Comparison of ENCODE assay signal across 10 mouse cellular contexts in the genomic region with DNA sequence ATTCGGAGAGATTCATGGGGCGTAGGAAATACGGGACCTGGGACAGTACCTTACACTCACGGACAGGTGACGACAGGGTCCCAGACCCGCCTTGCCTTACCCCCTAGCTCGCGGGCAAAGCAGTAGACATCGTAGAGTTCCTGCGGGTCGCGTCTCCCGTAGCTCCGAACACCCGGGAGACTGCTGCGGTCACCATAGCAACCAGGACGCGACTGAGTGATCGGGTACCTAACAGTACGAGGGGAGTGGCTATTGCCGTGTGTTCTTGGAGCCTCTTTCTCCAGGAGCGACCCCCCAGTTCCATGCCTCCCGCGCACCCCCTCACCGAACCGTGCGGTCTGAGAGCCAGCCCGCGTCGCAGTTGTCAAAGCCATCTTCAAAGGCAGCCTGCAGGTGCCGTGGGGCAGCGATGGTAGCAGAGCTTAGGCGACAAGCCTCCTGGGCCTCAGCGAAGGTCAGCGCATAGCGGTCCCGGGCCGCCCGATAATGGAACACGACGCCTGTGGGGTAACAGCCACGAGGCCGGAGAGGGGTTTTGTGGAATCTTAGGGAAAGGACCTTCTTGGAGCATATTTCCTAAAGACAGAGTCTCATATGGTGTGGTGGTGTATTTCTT. TPM values are rescaled to one million over a fixed set of nuclear protein-coding genes. Genes with fewer than 3 reads are reported as not detected.
DNase-seq lines count a peak whose midpoint lies in the region; ATAC-seq and TF ChIP-seq lines count a peak whose summit lies in the region.
"Had no signal": no experiment of that assay in that cellular context is flagged by ENCODE, and none has a peak within 500 bp of the region (broad histone marks: within the 10 kb centered on the region; RNA-seq: fewer than 3 reads in every experiment).

No protein-coding gene starts in this region.

- H3K27me3 ChIP-seq in forebrain, embryonic 11.5 days (ENCODE audit: control insufficient read depth, insufficient read depth, low read length), result peaks cover 38% of the 10 kb centered on the region
- peaks cover 99% of the 10 kb centered on the region for H3K27me3 ChIP-seq in limb, embryonic 12.5 days
- peaks cover 13% of the 10 kb centered on the region; the same call in 1 of the 2 replicates for H3K27me3 ChIP-seq in stomach, postnatal 0 days (ENCODE audit: control insufficient read depth, insufficient read depth, low read length)

- no peak for TF ChIP-seq EP300 in stomach, postnatal 0 days (optimal IDR thresholded peaks at IDR 0.05)

- no peak for TF ChIP-seq CTCF in stomach, postnatal 0 days (IDR thresholded peaks at IDR 0.05; ENCODE audit: low read depth)

- peak; percentile 37 for DNase-seq in right cerebral cortex, postnatal 4 days
- no peak for DNase-seq in right cerebral cortex, postnatal 14 days
- DNase-seq in forebrain, embryonic 11.5 days (ENCODE audit: low spot score), result no peak
- peak; percentile 36 for DNase-seq in retina, embryonic 14.5 days (ENCODE audit: low spot score)
- no peak for DNase-seq in lung, postnatal 10 days
- DNase-seq in right cerebral cortex, postnatal 25 days, result no peak
- no peak for DNase-seq in stomach, postnatal 0 days (ENCODE audit: low spot score)
- DNase-seq: cerebellum, postnatal 36 days; lung, adult 2 months had no signal

- no peak overlapping the region for H3K9ac ChIP-seq in forebrain, embryonic 11.5 days (ENCODE audit: low read length)
- no peak overlapping the region for H3K9ac ChIP-seq in limb, embryonic 12.5 days (replicated peaks)
- no peak overlapping the region for H3K9ac ChIP-seq in stomach, postnatal 0 days (ENCODE audit: low read length)

- peaks cover 6% of the 10 kb centered on the region for H3K4me1 ChIP-seq in forebrain, embryonic 11.5 days (replicated peaks; ENCODE audit: control insufficient read depth, insufficient read depth, low read length)
- H3K4me1 ChIP-seq in limb, embryonic 12.5 days (replicated peaks), result peaks cover 6% of the 10 kb centered on the region
- H3K4me1 ChIP-seq in stomach, postnatal 0 days (replicated peaks; ENCODE audit: control insufficient read depth, insufficient read depth), result no peaks in the 10 kb centered on the region

- H3K27ac ChIP-seq in forebrain, embryonic 11.5 days (ENCODE audit: low read depth, low read length), result no peak overlapping the region
- no peak overlapping the region for H3K27ac ChIP-seq in limb, embryonic 12.5 days
- H3K27ac ChIP-seq in stomach, postnatal 0 days (replicated peaks), result no peak overlapping the region

- H3K9me3 ChIP-seq in forebrain, embryonic 11.5 days (ENCODE audit: control insufficient read depth, low read length), result no peaks in the 10 kb centered on the region
- no peaks in the 10 kb centered on the region for H3K9me3 ChIP-seq in limb, embryonic 12.5 days
- H3K9me3 ChIP-seq in stomach, postnatal 0 days (ENCODE audit: control insufficient read depth, low read length), result no peaks in the 10 kb centered on the region

- peak overlapping the region; percentile 5; the same call in 1 of the 2 replicates for H3K4me3 ChIP-seq in forebrain, embryonic 11.5 days (ENCODE audit: low read depth, low read length)
- 0 out of 2 replicates have a peak overlapping the region, but pooled peaks have one; percentile 13 for H3K4me3 ChIP-seq in limb, embryonic 12.5 days (replicated peaks)
- H3K4me3 ChIP-seq in stomach, postnatal 0 days (ENCODE audit: low read depth, low read length), result no peak overlapping the region

- WGBS in forebrain, embryonic 11.5 days, result 7% methylated on average over 43 of the region's 43 CpGs
- WGBS in limb, embryonic 12.5 days, result 8% methylated on average over 43 of the region's 43 CpGs
- 8% methylated on average over 43 of the region's 43 CpGs for WGBS in stomach, postnatal 0 days

- H3K4me2 ChIP-seq in forebrain, embryonic 11.5 days (ENCODE audit: low read depth, low read length, severe bottlenecking), result 0 out of 2 replicates have a peak overlapping the region, but pooled peaks have one; percentile 8
- H3K4me2 ChIP-seq in limb, embryonic 12.5 days, result no peak overlapping the region; the same call in 1 of the 2 replicates
- no peak overlapping the region for H3K4me2 ChIP-seq in stomach, postnatal 0 days (replicated peaks; ENCODE audit: low read depth)

- no peaks in the 10 kb centered on the region; the same call in 1 of the 2 replicates for H3K36me3 ChIP-seq in forebrain, embryonic 11.5 days (ENCODE audit: control insufficient read depth, insufficient read depth, low read length)
- H3K36me3 ChIP-seq in limb, embryonic 12.5 days, result no peaks in the 10 kb centered on the region
- no peaks in the 10 kb centered on the region for H3K36me3 ChIP-seq in stomach, postnatal 0 days (ENCODE audit: control insufficient read depth, insufficient read depth, low read length)

- no peak for ATAC-seq in forebrain, embryonic 11.5 days (replicated peaks; ENCODE audit: low FRiP score)
- no peak for ATAC-seq in limb, embryonic 12.5 days (ENCODE audit: insufficient number of reproducible peaks, insufficient read depth, low FRiP score, low TSS enrichment, low read depth)
- ATAC-seq in stomach, postnatal 0 days (ENCODE audit: low FRiP score, low TSS enrichment), result no peak

RNA-seq across cellular contexts. Expression of gene Ncan, which starts 8.2 kb away (rescaled TPM):
- polyA plus RNA-seq in forebrain, embryonic 11.5 days (2014; fragmentation: Nextera tagmentation; extraction: Ambion mirVana), result 51.5 and 60.4 TPM in 2 replicates
- polyA plus RNA-seq in limb, embryonic 12.5 days (2016; fragmentation: Nextera tagmentation; extraction: Ambion mirVana), result 0.56 and 1.1 TPM in 2 replicates
- 0.17 and 0.27 TPM in 2 replicates for polyA plus RNA-seq in stomach, postnatal 0 days (2015; fragmentation: Nextera tagmentation; extraction: Ambion mirVana)

RNA-seq across cellular contexts. Expression of gene Nr2c2ap, which starts 18.6 kb away (rescaled TPM):
- polyA plus RNA-seq in forebrain, embryonic 11.5 days (2014; fragmentation: Nextera tagmentation; extraction: Ambion mirVana), result 20.7 and 23.9 TPM in 2 replicates
- polyA plus RNA-seq in limb, embryonic 12.5 days (2016; fragmentation: Nextera tagmentation; extraction: Ambion mirVana), result 21.4 and 22.7 TPM in 2 replicates
- polyA plus RNA-seq in stomach, postnatal 0 days (2015; fragmentation: Nextera tagmentation; extraction: Ambion mirVana), result 31.9 and 33.6 TPM in 2 replicates

RNA-seq across cellular contexts. Expression of gene Rfxank, which starts 26.4 kb away (rescaled TPM):
- polyA plus RNA-seq in forebrain, embryonic 11.5 days (2014; fragmentation: Nextera tagmentation; extraction: Ambion mirVana), result 15.2 and 17.6 TPM in 2 replicates
- 26.6 and 28.4 TPM in 2 replicates for polyA plus RNA-seq in limb, embryonic 12.5 days (2016; fragmentation: Nextera tagmentation; extraction: Ambion mirVana)
- polyA plus RNA-seq in stomach, postnatal 0 days (2015; fragmentation: Nextera tagmentation; extraction: Ambion mirVana), result 8.9 and 9.8 TPM in 2 replicates

RNA-seq across cellular contexts. Expression of gene Borcs8, which starts 26.8 kb away (rescaled TPM):
- 40.5 and 41.9 TPM in 2 replicates for polyA plus RNA-seq in forebrain, embryonic 11.5 days (2014; fragmentation: Nextera tagmentation; extraction: Ambion mirVana)
- 44.7 and 47.6 TPM in 2 replicates for polyA plus RNA-seq in limb, embryonic 12.5 days (2016; fragmentation: Nextera tagmentation; extraction: Ambion mirVana)
- 30.1 and 30.5 TPM in 2 replicates for polyA plus RNA-seq in stomach, postnatal 0 days (2015; fragmentation: Nextera tagmentation; extraction: Ambion mirVana)

RNA-seq across cellular contexts. Expression of gene Mef2b, which starts 27.0 kb away (rescaled TPM):
- 0.67 and 1.1 TPM in 2 replicates for polyA plus RNA-seq in forebrain, embryonic 11.5 days (2014; fragmentation: Nextera tagmentation; extraction: Ambion mirVana)
- polyA plus RNA-seq in limb, embryonic 12.5 days (2016; fragmentation: Nextera tagmentation; extraction: Ambion mirVana), result 0.49 and 1.1 TPM in 2 replicates
- polyA plus RNA-seq in stomach, postnatal 0 days (2015; fragmentation: Nextera tagmentation; extraction: Ambion mirVana), result 0.10 TPM in 1 of 2 replicates, not detected in the other

Comparison
In these comparisons a context has a peak if more than half of its experiments do, and no peak if none do; other contexts are left out.
1. DNase-seq: peak in right cerebral cortex, postnatal 4 days (single experiment) and retina, embryonic 14.5 days (single experiment); none in right cerebral cortex, postnatal 14 days (single experiment), forebrain, embryonic 11.5 days (single experiment), lung, postnatal 10 days (single experiment), right cerebral cortex, postnatal 25 days (single experiment) and stomach, postnatal 0 days (single experiment).
2. RNA of gene Ncan, which starts 8.2 kb away (polyA plus RNA-seq): 51.5 to 60.4 TPM in forebrain, embryonic 11.5 days; 0.56 to 1.1 TPM in limb, embryonic 12.5 days and 0.17 to 0.27 TPM in stomach, postnatal 0 days; every median in the first group is over 10 times any median in the second.